Mouse (Mus musculus) Muller cell, postnatal 12 days (primary cell): ENCODE data around the gene Sphk1.

ENCODE experiments used
- DNase-seq: peaks from one replicate; pipeline ENCODE4 v3.0.0-alpha.2; 2015; ENCODE audit errors: inconsistent ontology term

The Sphk1 gene

DNA sequence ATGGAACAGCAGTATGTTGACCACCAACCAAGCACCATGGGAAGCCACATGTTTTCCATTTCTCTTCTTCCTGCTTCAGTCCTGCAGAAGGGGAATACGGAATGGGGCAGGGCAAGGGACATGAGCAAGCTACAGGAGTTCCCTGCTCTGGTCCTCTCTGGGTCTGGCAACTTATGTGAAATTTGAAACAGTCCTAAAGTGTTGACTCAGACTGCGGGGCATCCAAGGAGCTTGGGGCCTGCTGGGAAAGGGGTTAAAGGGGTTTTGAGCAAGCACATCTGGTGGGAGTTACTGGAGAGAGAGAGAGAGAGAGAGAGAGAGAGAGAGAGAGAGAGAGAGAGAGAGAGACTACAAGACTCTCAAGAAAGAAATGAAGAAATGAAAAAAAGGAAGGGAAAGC, 22.0 kb upstream of the Sphk1 start:
- DNase-seq: no peak

- no peak for DNase-seq
These were observed 19.3 kb upstream of the Sphk1 start for GRCm38 (mm10) chr11:116511301-116511868.

DNA sequence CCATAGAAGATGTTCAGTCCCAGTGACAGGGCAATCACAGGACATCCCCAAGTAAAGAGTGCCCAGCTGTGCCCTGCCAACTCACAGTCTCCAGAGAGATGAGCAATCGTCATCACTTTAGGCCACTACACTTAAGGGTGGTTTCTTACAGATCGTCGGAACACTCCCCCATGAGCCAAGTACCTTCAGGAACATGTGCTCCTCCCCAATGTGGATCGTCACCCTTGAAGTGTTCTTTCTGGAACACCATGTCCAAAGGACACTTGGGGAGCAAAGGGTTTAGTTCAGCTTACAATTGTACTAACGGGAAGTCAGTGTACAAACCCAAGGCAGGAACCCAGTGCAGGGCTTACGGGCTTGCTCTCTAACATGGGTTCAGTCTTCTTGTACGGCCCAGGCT, 18.6 kb upstream of the Sphk1 start:
- DNase-seq: no peak

GRCm38 (mm10) chr11:116512987-116513386, 17.7 kb upstream of the Sphk1 start:
- no peak for DNase-seq

- DNase-seq: no peak
These were observed 17.1 kb upstream of the Sphk1 start for GRCm38 (mm10) chr11:116513531-116514038.

- DNase-seq: no peak
These were observed 15.2 kb upstream of the Sphk1 start for GRCm38 (mm10) chr11:116515330-116516020.

DNA sequence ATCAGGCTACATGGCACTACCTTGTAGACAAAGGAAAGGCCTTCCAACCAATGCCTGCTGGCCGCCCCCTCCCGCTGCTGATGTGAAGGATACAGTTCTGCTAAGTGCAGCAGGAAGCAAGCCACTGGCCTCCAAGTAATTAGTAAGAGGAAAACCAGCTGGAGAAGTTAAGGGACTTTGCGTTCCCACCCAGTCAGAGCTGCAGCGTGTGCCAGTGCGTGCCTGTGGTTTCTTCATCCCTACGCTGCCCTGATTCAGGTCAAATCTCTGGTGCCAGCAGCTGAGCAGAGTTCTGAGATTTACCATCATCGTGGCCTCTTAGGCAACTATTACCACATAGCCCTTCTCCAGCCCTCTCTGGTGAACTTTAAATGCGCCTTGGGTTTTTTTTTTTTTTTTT, 12.2 kb upstream of the Sphk1 start:
- DNase-seq: peak; percentile 91

- peak; percentile 33 for DNase-seq
These were observed 9.6 kb upstream of the Sphk1 start for GRCm38 (mm10) chr11:116521143-116521542.

GRCm38 (mm10) chr11:116522046-116522445, 8.7 kb upstream of the Sphk1 start:
- DNase-seq: no peak

DNA sequence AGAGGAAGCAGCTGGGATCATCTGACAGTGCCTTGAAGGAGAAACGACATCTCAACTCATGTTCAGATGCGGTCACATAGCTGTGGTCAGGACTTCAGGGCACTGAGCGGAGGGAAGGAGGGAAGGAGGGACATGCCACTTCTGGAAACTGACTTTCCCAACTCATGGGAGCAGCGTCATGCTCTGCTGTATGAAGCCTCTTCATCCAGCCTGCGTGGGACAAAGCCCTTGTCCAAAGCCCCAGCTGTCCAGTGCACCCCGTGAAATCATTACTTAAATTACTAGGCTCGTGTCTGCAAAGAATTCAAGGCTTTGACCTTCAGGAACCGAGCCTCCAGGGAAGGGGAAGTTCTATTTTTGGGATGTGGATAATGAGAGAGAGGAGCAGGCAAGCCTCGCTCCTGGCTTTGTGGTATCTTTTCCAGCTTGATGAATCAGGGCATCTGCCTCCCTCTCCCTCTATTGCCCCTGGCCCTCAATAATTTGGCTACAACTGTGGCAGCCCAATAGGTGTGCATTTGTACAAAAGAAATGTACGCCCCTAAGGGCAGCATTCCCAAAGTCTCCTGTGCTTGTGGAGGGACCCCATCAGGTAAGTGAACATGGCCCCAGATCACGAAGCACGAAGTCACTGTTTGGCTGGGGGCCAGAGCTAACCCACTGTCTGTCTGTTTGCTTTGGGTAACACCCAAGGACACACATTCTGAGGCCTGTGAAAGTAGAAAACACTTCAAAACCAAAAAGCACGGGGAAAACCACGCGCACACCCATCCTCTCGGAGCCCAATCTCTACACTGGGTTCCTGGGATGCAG, 7.6 kb upstream of the Sphk1 start:
- peak; percentile 81 for DNase-seq

DNA sequence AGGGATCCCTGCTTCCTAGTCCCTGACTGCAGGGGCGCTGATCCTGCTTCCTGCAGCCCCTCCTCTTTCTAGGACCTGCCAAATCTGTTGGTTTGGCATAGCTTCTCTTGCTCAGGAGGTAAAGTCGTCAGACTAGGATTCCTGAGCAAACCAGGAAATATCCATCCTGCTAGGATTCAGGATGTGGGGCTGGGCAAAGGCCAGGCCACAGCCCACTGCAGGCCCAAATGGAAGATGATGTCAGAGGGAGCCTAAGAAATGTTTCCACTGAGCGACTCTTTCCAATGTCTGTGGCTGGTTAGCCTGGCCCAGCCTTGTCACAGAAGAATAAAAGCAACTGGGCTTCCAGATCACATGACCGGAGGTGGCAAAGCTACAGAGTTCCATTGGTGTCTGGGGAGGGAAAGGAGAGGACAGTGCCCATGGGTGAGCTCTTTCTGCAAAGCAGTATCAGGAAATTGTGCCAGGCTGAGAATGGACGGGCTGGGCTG, 7.0 kb upstream of the Sphk1 start:
- peak; percentile 92 for DNase-seq

GRCm38 (mm10) chr11:116528636-116529320, 1.9 kb upstream of the Sphk1 start:
- no peak for DNase-seq

- no peak for DNase-seq
These were observed 856 bp downstream of the Sphk1 start for GRCm38 (mm10) chr11:116531371-116532191.

DNA sequence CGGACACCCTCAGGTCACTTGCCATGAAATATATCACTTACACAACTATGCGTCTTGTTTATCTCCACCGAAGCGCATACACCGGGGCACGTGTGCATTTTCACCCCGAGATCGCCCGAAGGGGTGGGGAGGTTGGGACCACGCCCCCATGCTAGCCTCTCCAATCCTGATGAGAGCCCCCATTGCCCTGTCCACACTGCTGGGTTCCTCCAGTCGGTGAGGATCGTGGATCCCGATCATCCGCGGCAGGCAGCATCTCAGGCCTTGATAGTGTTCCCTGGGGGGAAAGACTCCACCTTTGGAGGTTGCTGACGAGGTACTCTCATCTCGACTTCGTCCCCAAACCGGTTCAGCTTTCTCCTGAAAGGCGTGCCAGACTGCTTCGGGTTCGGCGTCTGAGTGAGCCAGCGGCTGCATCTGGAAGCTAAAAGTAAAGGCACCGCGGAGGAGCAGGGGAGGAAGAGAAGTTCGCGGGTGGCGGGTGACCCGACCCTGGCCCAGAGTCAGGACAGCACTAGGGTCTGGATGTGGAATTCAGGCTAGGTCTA, 1.6 kb downstream of the Sphk1 start:
- DNase-seq: peak; percentile 86

- peak; percentile 94 for DNase-seq
These were observed 2.1 kb downstream of the Sphk1 start for GRCm38 (mm10) chr11:116532810-116533338.

GRCm38 (mm10) chr11:116533341-116534153, 2.8 kb downstream of the Sphk1 start:
- DNase-seq: peak; percentile 88

GRCm38 (mm10) chr11:116534154-116534865, 3.6 kb downstream of the Sphk1 start:
- peak; percentile 80 for DNase-seq

DNA sequence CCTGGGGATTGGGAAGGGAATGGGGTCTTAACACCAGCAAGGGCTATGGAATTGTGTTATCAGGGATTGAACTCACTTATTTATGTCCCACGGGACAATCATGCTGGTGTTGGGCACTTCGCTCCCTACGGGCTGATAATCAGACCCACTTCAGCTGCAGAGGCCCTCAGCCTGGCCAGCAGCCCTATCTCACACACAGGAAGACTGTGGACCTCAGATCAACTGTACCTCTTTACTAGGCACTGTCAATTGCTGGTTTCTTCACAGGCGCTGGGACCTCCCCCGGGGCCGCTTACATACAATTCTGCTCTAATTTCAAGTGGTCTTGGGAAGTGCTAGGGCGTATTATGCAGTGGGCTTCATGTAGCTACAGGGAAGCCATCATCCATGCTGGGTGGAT, 6.0 kb downstream of the Sphk1 start:
- no peak for DNase-seq

DNA sequence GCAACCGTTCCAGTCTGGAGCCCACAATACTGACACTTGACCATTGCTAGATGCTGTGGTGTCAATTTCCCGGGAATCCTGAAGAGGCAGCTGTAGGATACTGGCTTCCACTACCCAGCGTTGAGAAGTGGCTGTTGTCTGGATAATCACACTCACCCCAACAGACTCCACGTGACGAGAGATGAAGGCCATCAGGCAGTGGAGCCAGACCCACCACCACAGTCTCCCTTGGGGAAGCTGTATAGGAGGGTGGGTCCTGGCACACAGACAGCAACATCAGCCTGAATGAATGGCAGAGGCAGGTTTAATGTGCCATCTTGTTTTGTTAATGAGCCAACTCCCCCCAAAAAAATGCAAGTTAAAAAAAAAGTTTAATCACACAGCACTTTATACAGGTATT, 6.7 kb downstream of the Sphk1 start:
- no peak for DNase-seq
